Mouse (Mus musculus) urinary bladder, adult 18-20 months (tissue): Measurements from ENCODE around the gene Gpr142.
A peak's percentile ranks its signal among the peaks of the same experiment; 100 is the strongest.

Experiments
- DNase-seq, 2 experiments: peaks; one replicate each; pipeline ENCODE4 v3.0.0; 2022; ENCODE audit warnings: low spot score in 2 of 2, mixed read lengths in 2 of 2

Gene Gpr142

GRCm38 (mm10) chr11:114844464-114845220 lies 45.9 kb downstream of the Gpr142 start:
- DNase-seq: no peak

- no peak for DNase-seq
These were observed 47.6 kb downstream of the Gpr142 start for GRCm38 (mm10) chr11:114846336-114846735.

GRCm38 (mm10) chr11:114847008-114847407 lies 48.3 kb downstream of the Gpr142 start:
- DNase-seq: no peak

GRCm38 (mm10) chr11:114849572-114849971 lies 50.8 kb downstream of the Gpr142 start:
- DNase-seq: no peak

- DNase-seq: no peak
These were observed 51.3 kb downstream of the Gpr142 start for GRCm38 (mm10) chr11:114850066-114850451.

GRCm38 (mm10) chr11:114850452-114851268 lies 51.9 kb downstream of the Gpr142 start, which contains the start of gene Gprc5c:
Gprc5c (plus strand) TSS chr11:114851152.
- DNase-seq: peak in 1 of 2 experiments; percentile 31

GRCm38 (mm10) chr11:114851269-114851607 lies 52.5 kb downstream of the Gpr142 start:
- DNase-seq: no peak

- DNase-seq: peak; percentile 31 to 64
These were observed 53.0 kb downstream of the Gpr142 start for GRCm38 (mm10) chr11:114851608-114852310.

GRCm38 (mm10) chr11:114852311-114853173 lies 53.8 kb downstream of the Gpr142 start:
- peak in 1 of 2 experiments; percentile 49 for DNase-seq

GRCm38 (mm10) chr11:114853174-114853838 lies 54.6 kb downstream of the Gpr142 start:
- DNase-seq: no peak

- DNase-seq: no peak
These were observed 55.9 kb downstream of the Gpr142 start for GRCm38 (mm10) chr11:114854581-114854980.

GRCm38 (mm10) chr11:114856125-114856524 lies 57.4 kb downstream of the Gpr142 start:
- DNase-seq: no peak
